Mouse (Mus musculus): ENCODE data around the gene Gm6525. TPM values are rescaled to one million over a fixed set of nuclear protein-coding genes. Genes with fewer than 3 reads are reported as not detected.

Gm6525 gene
- polyA plus RNA-seq, 1 experiment = not detected

- no peak for TF ChIP-seq CTCF (IDR thresholded peaks at IDR 0.05; ENCODE audit: borderline replicate concordance, insufficient read depth, low read depth, low read length)
- TF ChIP-seq POLR2A (IDR thresholded peaks at IDR 0.05; ENCODE audit: borderline replicate concordance, insufficient read depth, low read length) = no peak
- peak in 1 of 2 experiments; percentile 4 for DNase-seq
- H3K27ac ChIP-seq (ENCODE audit: insufficient read depth, low read length) = no peak overlapping the region
- WGBS = 87% methylated on average over 3 of the region's 3 CpGs
- H3K4me3 ChIP-seq (replicated peaks; ENCODE audit: insufficient read depth, low read depth, low read length) = no peak overlapping the region
- H3K27me3 ChIP-seq (ENCODE audit: control insufficient read depth, insufficient read depth, low read length) = no peaks in the 10 kb centered on the region
- peaks cover 27% of the 10 kb centered on the region for H3K4me1 ChIP-seq (ENCODE audit: control insufficient read depth, insufficient read depth, low read length)
These were observed 32.2 kb downstream of the Gm6525 start for GRCm38 (mm10) chr3:84206106-84206505.

DNA sequence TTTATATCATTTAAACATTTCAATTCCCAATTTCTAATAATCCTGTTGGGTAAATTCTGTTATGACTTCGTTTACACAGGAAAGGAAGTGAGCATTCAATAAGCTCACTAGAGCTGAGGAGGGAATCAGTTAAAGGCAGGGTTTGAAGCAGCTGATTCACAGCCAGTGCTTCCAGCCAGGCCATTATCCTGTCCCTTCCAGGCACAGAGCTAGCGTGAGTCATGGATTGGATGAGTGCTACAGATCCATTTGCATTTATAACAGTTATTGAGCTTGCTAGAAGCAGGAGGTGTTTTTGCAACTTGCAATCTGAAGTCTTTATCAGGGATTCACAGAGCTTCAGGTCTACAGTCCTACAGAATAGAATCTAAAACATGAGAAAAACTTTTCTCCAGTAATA, 33.5 kb downstream of the Gm6525 start:
- peak; percentile 21 to 60 for DNase-seq
- H3K4me1 ChIP-seq (ENCODE audit: control insufficient read depth, insufficient read depth, low read length) = peaks cover 17% of the 10 kb centered on the region
- H3K4me3 ChIP-seq (replicated peaks; ENCODE audit: insufficient read depth, low read depth, low read length) = no peak overlapping the region
- H3K27me3 ChIP-seq (ENCODE audit: control insufficient read depth, insufficient read depth, low read length) = no peaks in the 10 kb centered on the region
- 11% methylated on average over 2 of the region's 2 CpGs for WGBS
- no peak for TF ChIP-seq CTCF (IDR thresholded peaks at IDR 0.05; ENCODE audit: borderline replicate concordance, insufficient read depth, low read depth, low read length)
- TF ChIP-seq POLR2A (IDR thresholded peaks at IDR 0.05; ENCODE audit: borderline replicate concordance, insufficient read depth, low read length) = no peak
- H3K27ac ChIP-seq (ENCODE audit: insufficient read depth, low read length) = no peak overlapping the region

GRCm38 (mm10) chr3:84208475-84208874, 34.6 kb downstream of the Gm6525 start:
- no peak overlapping the region for H3K4me3 ChIP-seq (replicated peaks; ENCODE audit: insufficient read depth, low read depth, low read length)
- no peak overlapping the region for H3K27ac ChIP-seq (ENCODE audit: insufficient read depth, low read length)
- DNase-seq = peak in 1 of 2 experiments; percentile 10
- peaks cover 16% of the 10 kb centered on the region for H3K4me1 ChIP-seq (ENCODE audit: control insufficient read depth, insufficient read depth, low read length)
- H3K27me3 ChIP-seq (ENCODE audit: control insufficient read depth, insufficient read depth, low read length) = no peaks in the 10 kb centered on the region
- 81% methylated on average over 7 of the region's 7 CpGs for WGBS
- TF ChIP-seq POLR2A (IDR thresholded peaks at IDR 0.05; ENCODE audit: borderline replicate concordance, insufficient read depth, low read length) = no peak
- no peak for TF ChIP-seq CTCF (IDR thresholded peaks at IDR 0.05; ENCODE audit: borderline replicate concordance, insufficient read depth, low read depth, low read length)

GRCm38 (mm10) chr3:84208917-84209513, 35.1 kb downstream of the Gm6525 start:
- 72% methylated on average over 7 of the region's 7 CpGs for WGBS
- TF ChIP-seq POLR2A (IDR thresholded peaks at IDR 0.05; ENCODE audit: borderline replicate concordance, insufficient read depth, low read length) (no peak), CTCF (IDR thresholded peaks at IDR 0.05; ENCODE audit: borderline replicate concordance, insufficient read depth, low read depth, low read length) (no peak)
- no peak overlapping the region for H3K4me3 ChIP-seq (replicated peaks; ENCODE audit: insufficient read depth, low read depth, low read length)
- no peak for DNase-seq
- H3K27ac ChIP-seq (ENCODE audit: insufficient read depth, low read length) = no peak overlapping the region
- peaks cover 16% of the 10 kb centered on the region for H3K4me1 ChIP-seq (ENCODE audit: control insufficient read depth, insufficient read depth, low read length)
- H3K27me3 ChIP-seq (ENCODE audit: control insufficient read depth, insufficient read depth, low read length) = no peaks in the 10 kb centered on the region

DNA sequence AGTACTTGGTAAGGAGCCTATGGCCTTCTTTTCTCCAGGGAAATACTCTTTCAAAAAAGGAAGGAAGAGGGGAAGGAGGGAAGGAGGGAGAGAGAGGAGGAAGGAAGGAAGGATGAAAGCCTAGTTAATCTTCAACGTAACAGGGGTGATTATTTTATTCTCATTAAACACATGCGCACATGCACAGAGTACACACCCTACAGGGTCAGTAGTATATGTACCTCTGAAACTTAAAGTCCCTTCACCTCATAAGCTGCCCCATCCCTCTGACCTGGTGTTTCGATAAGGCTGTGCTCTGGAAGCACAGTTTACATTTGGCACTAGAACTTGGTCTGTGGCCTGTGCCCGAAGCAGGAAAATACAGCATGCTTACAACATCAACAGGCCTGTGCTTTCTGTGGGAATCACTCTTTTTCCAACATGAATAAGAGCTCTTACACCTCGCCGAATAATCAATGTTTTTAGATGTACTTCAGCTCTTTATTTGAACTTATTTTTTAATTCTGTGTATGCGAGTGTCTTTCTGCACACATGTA, 37.5 kb downstream of the Gm6525 start:
- no peak for TF ChIP-seq CTCF (IDR thresholded peaks at IDR 0.05; ENCODE audit: borderline replicate concordance, insufficient read depth, low read depth, low read length)
- no peak for TF ChIP-seq POLR2A (IDR thresholded peaks at IDR 0.05; ENCODE audit: borderline replicate concordance, insufficient read depth, low read length)
- no peak overlapping the region for H3K27ac ChIP-seq (ENCODE audit: insufficient read depth, low read length)

DNA sequence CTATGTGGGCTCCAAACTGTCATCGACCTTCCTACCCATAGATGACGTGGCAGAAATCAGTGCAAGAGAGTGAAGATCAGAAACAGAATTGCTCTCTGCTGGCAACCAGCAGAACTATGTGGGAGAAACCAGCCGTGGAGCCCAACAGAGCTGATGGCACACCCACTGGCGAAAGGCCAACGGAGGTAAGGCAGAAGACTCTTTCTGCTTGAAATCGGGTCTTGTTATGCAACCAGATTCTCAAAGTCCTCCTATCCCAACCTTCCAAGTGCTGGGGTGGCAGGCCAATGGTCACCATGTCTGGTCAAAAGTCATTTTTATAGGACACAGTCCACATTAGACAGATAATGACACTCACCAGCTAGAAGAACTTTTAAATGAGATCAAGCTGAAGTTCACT, 40.6 kb downstream of the Gm6525 start:
- Histone ChIP-seq H3K27me3 (ENCODE audit: control insufficient read depth, insufficient read depth, low read length) (no peaks in the 10 kb centered on the region), H3K27ac (ENCODE audit: insufficient read depth, low read length) (peak overlapping the region; percentile 77), H3K4me1 (ENCODE audit: control insufficient read depth, insufficient read depth, low read length) (peaks cover 24% of the 10 kb centered on the region), H3K4me3 (replicated peaks; ENCODE audit: insufficient read depth, low read depth, low read length) (peak overlapping the region; percentile 3)
- 24% methylated on average over 6 of the region's 6 CpGs for WGBS
- TF ChIP-seq POLR2A (IDR thresholded peaks at IDR 0.05; ENCODE audit: borderline replicate concordance, insufficient read depth, low read length) = no peak
- TF ChIP-seq CTCF (IDR thresholded peaks at IDR 0.05; ENCODE audit: borderline replicate concordance, insufficient read depth, low read depth, low read length) = no peak
- DNase-seq = peak; percentile 76 to 81

More for the DNA sequence above, 37.5 kb downstream of the Gm6525 start:
- H3K27me3 ChIP-seq (ENCODE audit: control insufficient read depth, insufficient read depth, low read length) = no peaks in the 10 kb centered on the region
- H3K4me3 ChIP-seq (replicated peaks; ENCODE audit: insufficient read depth, low read depth, low read length) = no peak overlapping the region
- no peak for DNase-seq
- peaks cover 26% of the 10 kb centered on the region for H3K4me1 ChIP-seq (ENCODE audit: control insufficient read depth, insufficient read depth, low read length)
- 62% methylated on average over 7 of the region's 7 CpGs for WGBS

DNA sequence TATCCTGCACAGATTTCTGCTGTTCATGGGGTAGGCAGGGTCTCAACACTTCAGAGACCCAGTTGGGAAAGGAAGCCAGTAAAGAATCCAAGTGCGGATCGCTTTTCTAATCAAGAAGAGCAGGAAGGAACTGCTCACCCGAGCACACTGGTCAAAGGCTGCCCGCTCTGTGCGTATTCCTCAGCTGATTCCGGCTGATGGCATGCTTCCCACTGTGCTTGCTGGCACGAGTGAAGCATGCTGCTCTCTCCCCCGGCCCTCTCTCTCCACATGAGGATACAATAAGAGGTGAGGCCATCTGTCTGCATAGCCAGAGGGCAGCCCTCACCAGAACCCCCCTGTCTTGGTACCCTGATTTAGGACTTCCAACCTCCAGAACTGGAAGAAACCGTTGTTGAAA, 41.3 kb downstream of the Gm6525 start:
- WGBS = under 1% methylated on average over 9 of the region's 9 CpGs
- DNase-seq = peak; percentile 90 to 94
- Histone ChIP-seq H3K4me1 (ENCODE audit: control insufficient read depth, insufficient read depth, low read length) (peaks cover 18% of the 10 kb centered on the region), H3K27ac (ENCODE audit: insufficient read depth, low read length) (peak overlapping the region; percentile 77), H3K27me3 (ENCODE audit: control insufficient read depth, insufficient read depth, low read length) (no peaks in the 10 kb centered on the region), H3K4me3 (replicated peaks; ENCODE audit: insufficient read depth, low read depth, low read length) (peak overlapping the region; percentile 3)
- TF ChIP-seq POLR2A (IDR thresholded peaks at IDR 0.05; ENCODE audit: borderline replicate concordance, insufficient read depth, low read length) = no peak
- TF ChIP-seq CTCF (IDR thresholded peaks at IDR 0.05; ENCODE audit: borderline replicate concordance, insufficient read depth, low read depth, low read length) = no peak

- WGBS = 5% methylated on average over 15 of the region's 15 CpGs
- DNase-seq = peak; percentile 61 to 63
- Histone ChIP-seq H3K4me3 (replicated peaks; ENCODE audit: insufficient read depth, low read depth, low read length) (peak overlapping the region; percentile 49), H3K27me3 (ENCODE audit: control insufficient read depth, insufficient read depth, low read length) (no peaks in the 10 kb centered on the region), H3K4me1 (ENCODE audit: control insufficient read depth, insufficient read depth, low read length) (peaks cover 18% of the 10 kb centered on the region), H3K27ac (ENCODE audit: insufficient read depth, low read length) (peak overlapping the region; percentile 77)
- TF ChIP-seq POLR2A (IDR thresholded peaks at IDR 0.05; ENCODE audit: borderline replicate concordance, insufficient read depth, low read length) (no peak), CTCF (IDR thresholded peaks at IDR 0.05; ENCODE audit: borderline replicate concordance, insufficient read depth, low read depth, low read length) (no peak)
These were observed 41.9 kb downstream of the Gm6525 start for GRCm38 (mm10) chr3:84215743-84216360.

All from cerebellum, adult 2 months (tissue).